Mouse (Mus musculus): ENCODE measurements around the gene Etfrf1.

- TF ChIP-seq GATA1 (IDR thresholded peaks at IDR 0.05; ENCODE audit: low read length) (no peak), TAL1 (IDR thresholded peaks at IDR 0.05; ENCODE audit: low read length) (no peak)
Measured at GRCm38 (mm10) chr6:145242521-145242920, 31.6 kb downstream of the Etfrf1 start.

Measured in erythroblast, embryonic 14.5 days (primary cell).